Mouse (Mus musculus): Measurements from ENCODE around the gene Tdrd9. TPM values are rescaled to one million over a fixed set of nuclear protein-coding genes. Genes with fewer than 3 reads are reported as not detected.
A peak's percentile ranks its signal among the peaks of the same experiment; 100 is the strongest.

Gene Tdrd9
- polyA plus RNA-seq, 1 experiment: 0.59 TPM

GRCm38 (mm10) chr12:111966683-111967173 lies 4.6 kb upstream of the Tdrd9 start, which contains the start of gene Atp5mpl:
TSS of gene Atp5mpl (minus strand) at chr12:111966977.
- TF ChIP-seq CTCF (IDR thresholded peaks at IDR 0.05; ENCODE audit: borderline replicate concordance, extremely low read depth, insufficient read depth, insufficient read length) (peak; percentile 99), POLR2A (IDR thresholded peaks at IDR 0.05; ENCODE audit: borderline replicate concordance, extremely low read depth, insufficient read depth, insufficient read length, poor library complexity, severe bottlenecking) (peak; percentile 48; the same call in 1 of the 2 replicates)
- peak; percentile 98 for DNase-seq (ENCODE audit: low read depth)

- DNase-seq (ENCODE audit: low read depth): no peak
- no peak for TF ChIP-seq CTCF (IDR thresholded peaks at IDR 0.05; ENCODE audit: borderline replicate concordance, extremely low read depth, insufficient read depth, insufficient read length)
- no peak for TF ChIP-seq POLR2A (IDR thresholded peaks at IDR 0.05; ENCODE audit: borderline replicate concordance, extremely low read depth, insufficient read depth, insufficient read length, poor library complexity, severe bottlenecking)
Observed at GRCm38 (mm10) chr12:111970085-111970484, 1.3 kb upstream of the Tdrd9 start.

- no peak for DNase-seq (ENCODE audit: low read depth)
- TF ChIP-seq POLR2A (IDR thresholded peaks at IDR 0.05; ENCODE audit: borderline replicate concordance, extremely low read depth, insufficient read depth, insufficient read length, poor library complexity, severe bottlenecking) (no peak), CTCF (IDR thresholded peaks at IDR 0.05; ENCODE audit: borderline replicate concordance, extremely low read depth, insufficient read depth, insufficient read length) (no peak)
Observed at GRCm38 (mm10) chr12:111972504-111972903, 1.1 kb downstream of the Tdrd9 start.

- TF ChIP-seq POLR2A (IDR thresholded peaks at IDR 0.05; ENCODE audit: borderline replicate concordance, extremely low read depth, insufficient read depth, insufficient read length, poor library complexity, severe bottlenecking): no peak
- no peak for TF ChIP-seq CTCF (IDR thresholded peaks at IDR 0.05; ENCODE audit: borderline replicate concordance, extremely low read depth, insufficient read depth, insufficient read length)
- DNase-seq (ENCODE audit: low read depth): no peak
Observed at GRCm38 (mm10) chr12:111974578-111974977, 3.2 kb downstream of the Tdrd9 start.

GRCm38 (mm10) chr12:111977138-111977537 lies 5.8 kb downstream of the Tdrd9 start:
- peak; percentile 75 for DNase-seq (ENCODE audit: low read depth)
- TF ChIP-seq POLR2A (IDR thresholded peaks at IDR 0.05; ENCODE audit: borderline replicate concordance, extremely low read depth, insufficient read depth, insufficient read length, poor library complexity, severe bottlenecking): no peak
- TF ChIP-seq CTCF (IDR thresholded peaks at IDR 0.05; ENCODE audit: borderline replicate concordance, extremely low read depth, insufficient read depth, insufficient read length): no peak

GRCm38 (mm10) chr12:111978274-111978673 lies 6.9 kb downstream of the Tdrd9 start:
- TF ChIP-seq CTCF (IDR thresholded peaks at IDR 0.05; ENCODE audit: borderline replicate concordance, extremely low read depth, insufficient read depth, insufficient read length): no peak
- TF ChIP-seq POLR2A (IDR thresholded peaks at IDR 0.05; ENCODE audit: borderline replicate concordance, extremely low read depth, insufficient read depth, insufficient read length, poor library complexity, severe bottlenecking): no peak
- DNase-seq (ENCODE audit: low read depth): no peak

- DNase-seq (ENCODE audit: low read depth): no peak
- no peak for TF ChIP-seq CTCF (IDR thresholded peaks at IDR 0.05; ENCODE audit: borderline replicate concordance, extremely low read depth, insufficient read depth, insufficient read length)
- TF ChIP-seq POLR2A (IDR thresholded peaks at IDR 0.05; ENCODE audit: borderline replicate concordance, extremely low read depth, insufficient read depth, insufficient read length, poor library complexity, severe bottlenecking): no peak
Observed at GRCm38 (mm10) chr12:111980887-111981367, 9.6 kb downstream of the Tdrd9 start, which contains the start of gene Rd3l. TSS of gene Rd3l (minus strand) at chr12:111981317.

GRCm38 (mm10) chr12:111981831-111982230 lies 10.5 kb downstream of the Tdrd9 start:
- no peak for DNase-seq (ENCODE audit: low read depth)
- TF ChIP-seq CTCF (IDR thresholded peaks at IDR 0.05; ENCODE audit: borderline replicate concordance, extremely low read depth, insufficient read depth, insufficient read length) (no peak), POLR2A (IDR thresholded peaks at IDR 0.05; ENCODE audit: borderline replicate concordance, extremely low read depth, insufficient read depth, insufficient read length, poor library complexity, severe bottlenecking) (no peak)

- no peak for DNase-seq (ENCODE audit: low read depth)
- no peak for TF ChIP-seq POLR2A (IDR thresholded peaks at IDR 0.05; ENCODE audit: borderline replicate concordance, extremely low read depth, insufficient read depth, insufficient read length, poor library complexity, severe bottlenecking)
- TF ChIP-seq CTCF (IDR thresholded peaks at IDR 0.05; ENCODE audit: borderline replicate concordance, extremely low read depth, insufficient read depth, insufficient read length): no peak
Observed at GRCm38 (mm10) chr12:111983165-111983564, 11.8 kb downstream of the Tdrd9 start.

GRCm38 (mm10) chr12:111986756-111987155 lies 15.4 kb downstream of the Tdrd9 start:
- no peak for TF ChIP-seq CTCF (IDR thresholded peaks at IDR 0.05; ENCODE audit: borderline replicate concordance, extremely low read depth, insufficient read depth, insufficient read length)
- no peak for TF ChIP-seq POLR2A (IDR thresholded peaks at IDR 0.05; ENCODE audit: borderline replicate concordance, extremely low read depth, insufficient read depth, insufficient read length, poor library complexity, severe bottlenecking)
- DNase-seq (ENCODE audit: low read depth): no peak

- no peak for DNase-seq (ENCODE audit: low read depth)
- TF ChIP-seq POLR2A (IDR thresholded peaks at IDR 0.05; ENCODE audit: borderline replicate concordance, extremely low read depth, insufficient read depth, insufficient read length, poor library complexity, severe bottlenecking): no peak
- TF ChIP-seq CTCF (IDR thresholded peaks at IDR 0.05; ENCODE audit: borderline replicate concordance, extremely low read depth, insufficient read depth, insufficient read length): no peak
Observed at GRCm38 (mm10) chr12:111992626-111993025, 21.3 kb downstream of the Tdrd9 start.

- TF ChIP-seq CTCF (IDR thresholded peaks at IDR 0.05; ENCODE audit: borderline replicate concordance, extremely low read depth, insufficient read depth, insufficient read length) (no peak), POLR2A (IDR thresholded peaks at IDR 0.05; ENCODE audit: borderline replicate concordance, extremely low read depth, insufficient read depth, insufficient read length, poor library complexity, severe bottlenecking) (no peak)
- no peak for DNase-seq (ENCODE audit: low read depth)
Observed at GRCm38 (mm10) chr12:111995161-111995560, 23.8 kb downstream of the Tdrd9 start.

All from brain, embryonic 14.5 days (tissue).